Mouse (Mus musculus) urinary bladder, postnatal 25 days (tissue): ENCODE measurements around the gene Mamdc4.
"Not testable (repeated sequence)": the region's sequence is repeated elsewhere in the genome, so short reads cannot be mapped to it uniquely, and the experiment has no call there.

Experiments
- DNase-seq: peaks from one replicate; pipeline ENCODE4 v3.0.0; 2022; ENCODE audit warnings: low spot score

Gene Mamdc4

DNA sequence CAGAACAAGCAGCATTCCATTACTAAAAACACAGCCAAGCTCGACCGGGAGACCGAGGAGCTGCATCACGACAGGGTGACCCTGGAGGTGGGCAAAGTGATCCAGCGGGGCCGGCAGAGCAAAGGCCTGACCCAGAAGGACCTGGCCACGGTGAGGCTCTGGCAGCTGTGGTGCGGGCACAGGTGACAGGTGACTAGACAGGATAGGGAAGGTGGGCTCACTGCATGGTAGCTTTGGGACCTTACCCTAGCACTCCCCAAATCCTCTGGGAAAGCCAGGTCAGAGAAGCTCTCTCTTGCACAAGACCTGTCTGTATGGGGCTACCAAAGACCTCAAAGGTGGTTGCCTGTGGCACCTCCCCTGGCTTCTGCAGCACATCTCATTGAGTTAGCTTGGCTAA lies 14.1 kb downstream of the Mamdc4 start:
- DNase-seq: no peak

DNA sequence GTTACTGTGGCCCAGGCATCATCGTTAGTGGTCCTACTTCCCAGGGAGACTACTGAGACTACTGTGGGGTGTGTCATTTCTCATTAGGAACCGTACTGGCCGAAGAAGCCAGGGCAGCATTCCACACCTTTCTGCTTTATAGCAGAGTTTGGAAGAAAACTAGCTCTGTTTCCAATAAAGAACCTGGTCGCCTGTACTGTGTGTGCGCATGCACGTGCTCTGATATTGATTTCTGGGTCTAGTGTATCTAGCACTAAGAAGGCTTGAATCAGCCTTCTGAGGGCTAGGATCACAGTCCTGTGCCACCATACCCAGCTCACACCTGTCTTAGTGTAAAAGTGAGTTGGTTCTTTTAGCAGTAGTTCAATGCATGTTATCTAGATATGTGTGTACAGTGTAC lies 15.9 kb downstream of the Mamdc4 start:
- DNase-seq: no peak

DNA sequence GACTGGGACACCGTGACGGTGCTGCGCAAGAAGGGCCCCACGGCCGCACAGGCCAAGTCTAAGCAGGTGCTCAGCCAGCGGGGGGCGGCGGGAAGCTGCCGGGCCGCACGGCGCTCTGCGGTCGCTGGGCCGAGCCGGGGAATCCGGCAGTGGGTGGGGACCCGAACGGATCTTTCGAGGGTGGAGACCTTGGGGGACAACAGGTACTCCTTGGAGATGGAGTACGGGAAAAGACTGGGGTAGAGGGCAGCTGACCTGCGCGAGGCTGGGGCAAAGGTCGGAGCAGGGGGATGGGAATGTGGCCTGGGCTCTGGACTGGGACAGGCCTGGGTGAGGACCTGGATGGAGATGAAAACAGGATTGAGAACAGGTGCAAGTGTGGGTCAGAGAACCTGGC lies 16.7 kb downstream of the Mamdc4 start:
- no peak for DNase-seq

- peak; percentile 91 for DNase-seq
These were observed 17.3 kb downstream of the Mamdc4 start, which contains the start of gene Edf1 for GRCm38 (mm10) chr2:25557221-25557963. TSS of gene Edf1 (plus strand) at chr2:25557847.

GRCm38 (mm10) chr2:25556296-25556695 lies 18.3 kb downstream of the Mamdc4 start:
- DNase-seq: no peak

- DNase-seq: not testable (repeated sequence)
These were observed 19.2 kb downstream of the Mamdc4 start for GRCm38 (mm10) chr2:25555479-25555878.

DNA sequence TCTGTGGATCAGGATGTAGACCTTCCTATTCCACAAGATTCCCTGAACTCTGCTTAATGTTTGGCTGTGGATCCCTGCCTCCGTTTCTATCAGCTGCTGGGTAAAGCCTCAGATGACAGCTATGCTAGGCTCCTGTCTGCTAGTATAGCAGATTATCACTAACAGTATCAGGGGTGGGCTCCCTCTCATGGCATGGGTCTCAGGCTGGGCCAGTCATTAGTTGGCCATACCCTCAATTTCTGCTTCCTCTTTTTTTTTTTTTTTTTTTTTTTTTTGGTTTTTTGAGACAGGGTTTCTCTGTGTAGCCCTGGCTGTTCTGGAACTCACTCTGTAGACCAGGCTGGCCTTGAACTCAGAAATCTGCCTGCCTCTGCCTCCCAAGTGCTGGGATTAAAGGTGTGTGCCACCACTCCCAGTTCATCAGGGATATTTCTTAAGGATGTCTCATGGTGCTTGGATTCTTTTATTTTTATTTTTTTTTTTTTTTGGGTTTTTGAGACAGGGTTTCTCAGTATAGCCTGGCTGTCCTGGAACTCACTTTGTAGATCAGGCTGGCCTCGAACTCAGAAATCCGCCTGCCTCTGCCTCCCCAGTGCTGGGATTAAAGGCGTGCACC lies 21.4 kb downstream of the Mamdc4 start:
- not testable (repeated sequence) for DNase-seq

DNA sequence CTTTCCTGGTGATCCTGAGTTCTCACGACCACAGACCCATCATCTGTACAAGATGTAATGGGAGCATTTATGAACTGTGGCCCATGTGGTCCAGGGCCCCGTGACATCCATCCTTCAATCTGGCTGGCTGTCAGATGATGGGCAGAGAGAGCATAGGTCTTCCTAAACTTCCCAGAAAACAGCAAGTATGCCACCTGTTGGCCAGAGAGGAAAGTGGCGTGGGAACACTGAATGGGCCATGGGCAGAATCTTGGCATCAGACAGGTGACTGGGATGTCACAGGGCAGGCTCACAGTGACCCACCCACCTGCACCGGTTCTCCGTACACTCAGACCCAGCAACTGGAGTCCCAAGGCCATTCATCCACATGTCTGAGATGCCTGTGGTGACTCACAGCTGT lies 23.5 kb downstream of the Mamdc4 start:
- no peak for DNase-seq

DNA sequence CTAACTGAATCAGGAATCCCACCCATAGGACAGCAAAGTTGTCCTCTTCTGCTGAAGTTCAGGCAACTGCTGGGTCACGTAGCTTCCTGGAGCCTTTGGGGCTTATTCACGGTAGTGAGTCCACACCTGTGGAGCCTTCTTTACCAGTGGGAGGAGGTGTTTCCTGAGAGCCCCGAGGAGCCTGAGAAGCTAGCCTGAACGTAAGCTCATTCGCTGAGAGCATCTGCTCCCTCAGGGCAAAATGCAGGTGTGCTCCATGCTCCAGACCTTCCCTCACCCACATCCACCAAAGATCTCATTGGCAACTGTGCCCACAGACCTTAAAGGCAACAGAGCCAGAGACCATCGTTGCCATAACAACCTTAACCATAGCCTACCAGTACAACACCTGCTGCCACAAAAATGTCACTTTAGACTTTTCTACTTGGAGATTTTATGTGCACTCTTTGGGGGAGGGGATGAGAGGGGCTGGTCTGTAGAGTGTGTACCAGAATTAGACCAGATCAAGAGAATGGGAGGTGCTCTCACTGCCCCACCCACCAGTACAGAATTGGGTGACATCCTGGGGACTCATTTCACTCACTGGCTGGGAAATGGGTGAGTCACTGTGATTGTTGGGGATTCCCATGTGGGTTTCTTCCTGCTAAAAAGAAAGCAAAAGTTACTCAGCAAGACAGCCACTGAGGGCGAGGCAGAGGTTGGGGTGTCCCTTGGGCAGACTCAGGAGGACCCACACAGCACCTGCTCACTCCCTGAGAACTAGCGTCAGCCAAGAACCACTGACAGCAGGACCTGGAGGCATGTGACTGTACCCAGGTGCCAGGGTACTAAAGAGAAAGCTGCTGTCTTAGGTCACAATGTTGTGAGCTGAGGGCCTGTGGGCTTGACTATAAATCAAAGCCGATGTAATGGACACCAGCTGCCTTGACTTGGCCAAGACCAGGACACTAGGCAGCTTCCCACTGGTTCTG lies 25.3 kb downstream of the Mamdc4 start:
- DNase-seq: no peak

DNA sequence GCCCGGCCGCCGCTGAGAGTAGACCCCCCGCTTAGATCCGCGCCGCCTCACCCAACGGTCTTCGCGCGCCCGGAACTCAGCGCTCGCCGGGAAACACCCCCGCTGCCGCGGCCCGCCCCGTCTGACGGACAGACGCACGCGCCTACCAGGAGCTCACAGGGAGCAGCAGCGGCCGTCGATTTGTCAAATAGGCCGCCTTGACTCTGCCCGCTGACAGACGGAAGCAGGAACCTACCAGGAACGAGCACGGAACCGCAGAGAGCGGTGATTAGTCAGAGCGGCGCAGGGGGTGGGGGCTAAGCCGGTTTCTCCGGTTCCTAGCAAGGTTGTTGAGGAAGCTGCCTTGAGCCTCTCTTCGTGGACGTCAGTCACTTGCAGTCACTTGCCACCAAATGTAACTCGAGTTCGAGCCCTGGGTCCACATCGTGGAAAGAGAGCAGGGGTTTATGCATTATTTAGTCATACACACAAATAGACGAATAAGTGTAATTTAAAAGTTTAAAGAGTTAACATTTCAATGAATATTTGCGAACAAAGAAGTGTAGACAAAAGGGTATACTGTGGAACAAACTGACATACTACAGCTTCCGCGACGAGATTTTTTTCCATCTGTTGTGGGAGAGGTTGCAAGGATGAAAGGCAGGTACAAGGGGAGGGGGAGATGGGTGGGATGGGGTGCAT lies 27.7 kb downstream of the Mamdc4 start, which contains the start of gene Traf2:
Gene Traf2 (minus strand): TSS at position 130 of the 681 bp plus-strand sequence.
- peak; percentile 96 for DNase-seq

DNA sequence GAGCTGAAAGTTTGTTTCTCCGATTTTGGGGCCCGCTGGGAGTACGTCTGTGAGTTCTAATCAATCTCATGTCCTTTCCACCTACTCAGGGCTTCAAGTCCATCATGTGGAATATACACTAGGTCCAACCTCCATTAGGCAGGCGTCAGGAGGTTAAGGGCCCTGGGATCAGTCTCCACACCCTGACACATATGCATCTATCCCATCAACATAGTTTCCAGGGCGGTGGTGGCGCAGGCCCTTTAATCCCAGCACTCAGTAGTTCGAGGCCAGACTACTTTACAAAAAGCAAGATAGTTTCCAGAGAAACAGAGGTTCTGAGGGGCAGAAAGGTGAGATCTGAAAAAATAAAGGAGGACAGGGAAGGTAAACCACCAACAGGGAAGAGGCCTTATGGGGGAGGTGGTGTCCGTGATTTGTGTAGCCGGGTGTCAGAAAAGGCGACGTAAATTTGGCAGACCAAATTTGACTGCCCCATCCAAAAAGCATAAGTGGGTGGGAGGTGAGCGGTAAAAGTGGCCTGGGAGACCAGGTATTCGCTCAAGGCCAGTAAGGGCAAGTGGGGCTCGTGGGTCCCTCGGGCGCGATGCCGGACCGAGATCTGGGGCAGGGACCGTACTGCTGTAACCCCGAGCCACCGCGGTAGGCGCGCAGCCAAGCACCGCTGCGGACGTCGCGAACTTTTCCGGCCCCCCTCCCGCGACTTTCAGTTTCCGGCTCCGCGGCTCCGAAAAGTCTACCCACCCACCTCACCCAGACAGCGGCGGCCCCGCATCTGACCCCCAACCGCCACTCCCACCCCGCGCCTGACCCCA lies 28.4 kb downstream of the Mamdc4 start:
- DNase-seq: no peak

DNA sequence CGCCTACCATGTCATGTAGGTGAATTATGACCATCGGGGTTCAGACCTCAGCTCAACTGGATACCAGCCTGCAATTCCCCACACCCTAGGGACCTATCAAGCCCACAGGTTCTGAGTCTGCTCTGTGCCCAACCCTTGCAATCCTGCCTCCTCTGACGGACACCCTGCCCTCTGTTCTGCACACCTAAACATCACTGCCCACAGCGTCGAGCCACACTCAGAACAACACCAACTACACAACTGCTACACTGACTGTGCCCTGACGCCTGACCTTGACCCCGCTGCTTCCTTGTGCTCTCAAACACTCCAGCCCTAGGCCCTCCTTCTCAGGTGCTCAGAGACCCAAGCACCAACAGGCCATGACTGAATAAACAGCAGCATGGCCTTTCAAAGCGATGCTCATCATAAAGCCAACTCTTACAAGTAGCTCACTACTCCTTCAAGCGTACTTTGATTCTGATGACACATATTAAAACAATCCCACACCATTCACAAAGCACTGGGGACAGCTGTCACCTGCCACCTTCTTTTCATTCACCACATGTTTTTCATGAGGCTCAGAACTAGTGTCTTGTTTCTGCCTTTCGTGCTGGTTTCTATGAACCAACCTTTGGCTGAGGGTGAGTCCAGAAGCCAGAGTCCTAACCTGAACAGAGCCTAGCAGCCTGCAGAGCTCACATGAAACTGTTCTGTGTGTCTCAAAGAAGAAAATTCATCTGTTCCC lies 32.8 kb downstream of the Mamdc4 start:
- no peak for DNase-seq

DNA sequence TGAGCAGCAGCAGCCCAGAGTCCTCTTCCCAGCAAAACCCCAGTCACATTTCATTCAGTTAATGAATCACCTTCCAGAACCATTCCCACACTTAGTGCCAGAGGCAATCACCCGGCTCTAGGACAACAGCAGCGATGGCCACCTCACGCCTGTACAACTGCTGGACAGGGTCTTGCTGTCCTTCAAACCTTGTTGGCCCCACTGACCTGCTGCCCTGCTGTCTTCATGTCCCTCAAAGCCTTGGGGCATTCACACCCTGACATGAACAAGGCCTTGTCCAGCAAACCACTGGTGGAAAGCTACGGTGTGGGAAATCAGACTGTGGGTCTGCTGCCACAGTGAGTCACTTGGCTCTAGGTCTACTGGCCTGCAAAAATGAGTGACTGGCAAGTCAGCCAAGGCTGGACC lies 34.1 kb downstream of the Mamdc4 start:
- no peak for DNase-seq

DNA sequence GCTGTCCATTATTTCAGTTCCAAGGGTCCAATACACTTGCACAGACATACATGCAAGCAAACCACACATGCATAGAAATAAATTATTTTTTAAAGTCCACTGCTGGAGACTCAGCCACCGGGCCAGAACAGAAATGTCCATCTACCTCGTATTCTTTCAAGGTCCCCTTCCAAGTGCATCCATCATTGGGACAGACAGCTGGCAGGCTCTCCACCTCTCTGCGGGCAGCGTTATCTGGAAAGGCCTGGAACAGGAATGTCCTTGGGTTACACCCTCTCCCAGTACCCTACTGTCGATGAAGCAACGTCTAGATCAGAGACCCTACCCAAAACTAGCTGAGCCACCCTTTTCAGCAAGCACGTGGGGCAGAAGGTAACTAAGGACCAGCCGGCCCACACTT lies 38.1 kb downstream of the Mamdc4 start:
- no peak for DNase-seq

- DNase-seq: no peak
These were observed 39.8 kb downstream of the Mamdc4 start for GRCm38 (mm10) chr2:25534866-25535182.

- peak; percentile 35 for DNase-seq
These were observed 40.3 kb downstream of the Mamdc4 start for GRCm38 (mm10) chr2:25534178-25534865.

- DNase-seq: no peak
These were observed 40.9 kb downstream of the Mamdc4 start for GRCm38 (mm10) chr2:25533707-25534106.

DNA sequence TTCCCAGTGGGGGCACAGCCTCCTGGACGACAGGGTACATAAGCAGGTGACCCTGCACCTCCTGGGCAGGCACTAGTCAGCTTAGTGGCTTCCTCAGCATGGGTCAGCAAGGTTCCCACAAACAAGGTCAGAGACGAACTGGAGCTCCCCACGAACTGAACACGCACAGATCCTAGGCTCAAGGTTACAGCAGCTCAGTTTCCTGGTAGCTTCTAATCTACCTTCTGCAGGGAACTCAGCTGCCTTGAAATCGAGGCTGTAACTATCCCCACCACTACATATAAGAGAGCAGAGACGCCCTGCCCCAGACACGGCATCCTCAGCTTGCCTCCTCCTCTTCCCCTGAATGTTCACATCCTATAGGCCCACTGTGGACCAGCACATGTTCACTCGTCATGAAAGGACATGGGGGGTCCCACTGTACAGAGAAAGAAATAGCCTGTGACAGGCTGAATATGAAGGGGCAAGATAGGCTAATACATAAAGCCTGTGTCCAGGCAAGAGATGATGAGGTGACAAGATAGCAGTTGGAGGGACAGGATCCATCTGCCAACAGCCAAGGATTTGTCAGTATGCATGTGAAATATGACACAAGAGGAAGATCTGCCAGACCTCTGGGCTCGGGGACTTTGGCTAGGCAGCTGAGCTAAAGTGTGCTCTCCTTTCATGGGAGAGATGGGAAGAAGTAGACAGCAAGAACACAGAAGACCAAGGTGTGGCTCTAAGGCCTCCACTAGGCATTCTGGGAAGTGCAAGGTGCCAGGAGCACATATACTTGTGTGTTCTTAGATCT lies 47.9 kb downstream of the Mamdc4 start:
- no peak for DNase-seq
